Mouse (Mus musculus): ENCODE measurements around the gene Sf3b5. TPM values are rescaled to one million over a fixed set of nuclear protein-coding genes. Genes with fewer than 3 reads are reported as not detected.

The Sf3b5 gene
- polyA plus RNA-seq, 1 experiment from 2014 or later = 52.0 TPM

GRCm38 (mm10) chr10:12974572-12974971 lies 30.6 kb upstream of the Sf3b5 start:
- 92% methylated on average over 6 of the region's 6 CpGs for WGBS

GRCm38 (mm10) chr10:12975461-12975860 lies 29.7 kb upstream of the Sf3b5 start:
- Histone ChIP-seq H3K4me3 (ENCODE audit: low read depth, low read length) (no peak overlapping the region), H3K27ac (ENCODE audit: low read depth) (no peak overlapping the region), H3K4me2 (ENCODE audit: low read length) (no peak overlapping the region), H3K4me1 (replicated peaks; ENCODE audit: control insufficient read depth, insufficient read depth, low read length) (no peaks in the 10 kb centered on the region), H3K27me3 (replicated peaks; ENCODE audit: control insufficient read depth, insufficient read depth, low read length) (no peaks in the 10 kb centered on the region), H3K9ac (ENCODE audit: low read length) (no peak overlapping the region), H3K36me3 (ENCODE audit: control insufficient read depth, insufficient read depth, low read length) (no peaks in the 10 kb centered on the region), H3K9me3 (ENCODE audit: control insufficient read depth, low read length) (no peaks in the 10 kb centered on the region)
- ATAC-seq (replicated peaks; ENCODE audit: low FRiP score, low TSS enrichment, low read depth) = no peak
- WGBS = 86% methylated on average over 3 of the region's 3 CpGs
- DNase-seq (ENCODE audit: low spot score) = no peak

More at GRCm38 (mm10) chr10:12974572-12974971, 30.6 kb upstream of the Sf3b5 start:
- DNase-seq (ENCODE audit: low spot score) (no peak), ATAC-seq (replicated peaks; ENCODE audit: low FRiP score, low TSS enrichment, low read depth) (no peak)
- no peaks in the 10 kb centered on the region for H3K9me3 ChIP-seq (ENCODE audit: control insufficient read depth, low read length)
- H3K27ac ChIP-seq (ENCODE audit: low read depth) = no peak overlapping the region
- H3K4me1 ChIP-seq (replicated peaks; ENCODE audit: control insufficient read depth, insufficient read depth, low read length) = no peaks in the 10 kb centered on the region
- no peak overlapping the region for H3K4me3 ChIP-seq (ENCODE audit: low read depth, low read length)
- H3K9ac ChIP-seq (ENCODE audit: low read length) = no peak overlapping the region
- H3K27me3 ChIP-seq (replicated peaks; ENCODE audit: control insufficient read depth, insufficient read depth, low read length) = no peaks in the 10 kb centered on the region
- no peaks in the 10 kb centered on the region for H3K36me3 ChIP-seq (ENCODE audit: control insufficient read depth, insufficient read depth, low read length)
- H3K4me2 ChIP-seq (ENCODE audit: low read length) = no peak overlapping the region

GRCm38 (mm10) chr10:12975957-12976356 lies 29.2 kb upstream of the Sf3b5 start:
- 81% methylated on average over 7 of the region's 7 CpGs for WGBS
- Histone ChIP-seq H3K27ac (ENCODE audit: low read depth) (no peak overlapping the region), H3K27me3 (replicated peaks; ENCODE audit: control insufficient read depth, insufficient read depth, low read length) (no peaks in the 10 kb centered on the region), H3K4me2 (ENCODE audit: low read length) (no peak overlapping the region), H3K4me1 (replicated peaks; ENCODE audit: control insufficient read depth, insufficient read depth, low read length) (no peaks in the 10 kb centered on the region), H3K36me3 (ENCODE audit: control insufficient read depth, insufficient read depth, low read length) (no peaks in the 10 kb centered on the region), H3K9ac (ENCODE audit: low read length) (no peak overlapping the region), H3K4me3 (ENCODE audit: low read depth, low read length) (no peak overlapping the region), H3K9me3 (ENCODE audit: control insufficient read depth, low read length) (no peaks in the 10 kb centered on the region)
- ATAC-seq (replicated peaks; ENCODE audit: low FRiP score, low TSS enrichment, low read depth) = no peak
- no peak for DNase-seq (ENCODE audit: low spot score)

- 86% methylated on average over 7 of the region's 7 CpGs for WGBS
- H3K27me3 ChIP-seq (replicated peaks; ENCODE audit: control insufficient read depth, insufficient read depth, low read length) = no peaks in the 10 kb centered on the region
- H3K36me3 ChIP-seq (ENCODE audit: control insufficient read depth, insufficient read depth, low read length) = no peaks in the 10 kb centered on the region
- ATAC-seq (replicated peaks; ENCODE audit: low FRiP score, low TSS enrichment, low read depth) (no peak), DNase-seq (ENCODE audit: low spot score) (no peak)
- H3K4me2 ChIP-seq (ENCODE audit: low read length) = no peak overlapping the region
- no peak overlapping the region for H3K27ac ChIP-seq (ENCODE audit: low read depth)
- no peaks in the 10 kb centered on the region for H3K4me1 ChIP-seq (replicated peaks; ENCODE audit: control insufficient read depth, insufficient read depth, low read length)
- no peak overlapping the region for H3K4me3 ChIP-seq (ENCODE audit: low read depth, low read length)
- no peak overlapping the region for H3K9ac ChIP-seq (ENCODE audit: low read length)
- no peaks in the 10 kb centered on the region for H3K9me3 ChIP-seq (ENCODE audit: control insufficient read depth, low read length)
These were observed 28.6 kb upstream of the Sf3b5 start for GRCm38 (mm10) chr10:12976552-12976951.

- ATAC-seq (replicated peaks; ENCODE audit: low FRiP score, low TSS enrichment, low read depth) (no peak), DNase-seq (ENCODE audit: low spot score) (no peak)
- Histone ChIP-seq H3K27me3 (replicated peaks; ENCODE audit: control insufficient read depth, insufficient read depth, low read length) (no peaks in the 10 kb centered on the region), H3K4me1 (replicated peaks; ENCODE audit: control insufficient read depth, insufficient read depth, low read length) (no peaks in the 10 kb centered on the region), H3K36me3 (ENCODE audit: control insufficient read depth, insufficient read depth, low read length) (no peaks in the 10 kb centered on the region), H3K9me3 (ENCODE audit: control insufficient read depth, low read length) (no peaks in the 10 kb centered on the region), H3K4me2 (ENCODE audit: low read length) (no peak overlapping the region), H3K9ac (ENCODE audit: low read length) (no peak overlapping the region), H3K4me3 (ENCODE audit: low read depth, low read length) (no peak overlapping the region), H3K27ac (ENCODE audit: low read depth) (no peak overlapping the region)
- 77% methylated on average over 9 of the region's 9 CpGs for WGBS
These were observed 27.3 kb upstream of the Sf3b5 start for GRCm38 (mm10) chr10:12977787-12978212.

- H3K9me3 ChIP-seq (ENCODE audit: control insufficient read depth, low read length) = no peaks in the 10 kb centered on the region
- H3K36me3 ChIP-seq (ENCODE audit: control insufficient read depth, insufficient read depth, low read length) = no peaks in the 10 kb centered on the region
- no peak overlapping the region for H3K4me2 ChIP-seq (ENCODE audit: low read length)
- no peak overlapping the region for H3K4me3 ChIP-seq (ENCODE audit: low read depth, low read length)
- H3K27ac ChIP-seq (ENCODE audit: low read depth) = no peak overlapping the region
- H3K4me1 ChIP-seq (replicated peaks; ENCODE audit: control insufficient read depth, insufficient read depth, low read length) = no peaks in the 10 kb centered on the region
- DNase-seq (ENCODE audit: low spot score) = no peak
- ATAC-seq (replicated peaks; ENCODE audit: low FRiP score, low TSS enrichment, low read depth) = no peak
- WGBS = 74% methylated on average over 7 of the region's 7 CpGs
- H3K27me3 ChIP-seq (replicated peaks; ENCODE audit: control insufficient read depth, insufficient read depth, low read length) = no peaks in the 10 kb centered on the region
- no peak overlapping the region for H3K9ac ChIP-seq (ENCODE audit: low read length)
These were observed 24.1 kb upstream of the Sf3b5 start for GRCm38 (mm10) chr10:12981071-12981470.

- 73% methylated on average over 3 of the region's 3 CpGs for WGBS
- Histone ChIP-seq H3K27me3 (replicated peaks; ENCODE audit: control insufficient read depth, insufficient read depth, low read length) (no peaks in the 10 kb centered on the region), H3K36me3 (ENCODE audit: control insufficient read depth, insufficient read depth, low read length) (no peaks in the 10 kb centered on the region), H3K4me1 (replicated peaks; ENCODE audit: control insufficient read depth, insufficient read depth, low read length) (no peaks in the 10 kb centered on the region), H3K27ac (ENCODE audit: low read depth) (no peak overlapping the region), H3K4me2 (ENCODE audit: low read length) (no peak overlapping the region), H3K4me3 (ENCODE audit: low read depth, low read length) (no peak overlapping the region), H3K9me3 (ENCODE audit: control insufficient read depth, low read length) (no peaks in the 10 kb centered on the region), H3K9ac (ENCODE audit: low read length) (no peak overlapping the region)
- DNase-seq (ENCODE audit: low spot score) (no peak), ATAC-seq (replicated peaks; ENCODE audit: low FRiP score, low TSS enrichment, low read depth) (no peak)
These were observed 21.6 kb upstream of the Sf3b5 start for GRCm38 (mm10) chr10:12983516-12983915.

- Histone ChIP-seq H3K4me2 (ENCODE audit: low read length) (no peak overlapping the region), H3K27me3 (replicated peaks; ENCODE audit: control insufficient read depth, insufficient read depth, low read length) (no peaks in the 10 kb centered on the region), H3K36me3 (ENCODE audit: control insufficient read depth, insufficient read depth, low read length) (no peaks in the 10 kb centered on the region), H3K4me3 (ENCODE audit: low read depth, low read length) (no peak overlapping the region), H3K9ac (ENCODE audit: low read length) (no peak overlapping the region), H3K9me3 (ENCODE audit: control insufficient read depth, low read length) (no peaks in the 10 kb centered on the region), H3K4me1 (replicated peaks; ENCODE audit: control insufficient read depth, insufficient read depth, low read length) (no peaks in the 10 kb centered on the region), H3K27ac (ENCODE audit: low read depth) (no peak overlapping the region)
- ATAC-seq (replicated peaks; ENCODE audit: low FRiP score, low TSS enrichment, low read depth) (no peak), DNase-seq (ENCODE audit: low spot score) (no peak)
- WGBS = 80% methylated on average over 3 of the region's 3 CpGs
These were observed 20.1 kb upstream of the Sf3b5 start for GRCm38 (mm10) chr10:12985028-12985427.

GRCm38 (mm10) chr10:12986485-12986884 lies 18.7 kb upstream of the Sf3b5 start:
- no peak overlapping the region for H3K4me3 ChIP-seq (ENCODE audit: low read depth, low read length)
- H3K4me1 ChIP-seq (replicated peaks; ENCODE audit: control insufficient read depth, insufficient read depth, low read length) = no peaks in the 10 kb centered on the region
- no peak overlapping the region for H3K27ac ChIP-seq (ENCODE audit: low read depth)
- no peaks in the 10 kb centered on the region for H3K36me3 ChIP-seq (ENCODE audit: control insufficient read depth, insufficient read depth, low read length)
- H3K9ac ChIP-seq (ENCODE audit: low read length) = no peak overlapping the region
- H3K4me2 ChIP-seq (ENCODE audit: low read length) = no peak overlapping the region
- H3K9me3 ChIP-seq (ENCODE audit: control insufficient read depth, low read length) = no peaks in the 10 kb centered on the region
- DNase-seq (ENCODE audit: low spot score) (no peak), ATAC-seq (replicated peaks; ENCODE audit: low FRiP score, low TSS enrichment, low read depth) (no peak)
- no peaks in the 10 kb centered on the region for H3K27me3 ChIP-seq (replicated peaks; ENCODE audit: control insufficient read depth, insufficient read depth, low read length)
- 80% methylated on average over 5 of the region's 5 CpGs for WGBS

All from intestine, embryonic 14.5 days (tissue).